Mouse (Mus musculus) urinary bladder, adult 18-20 months (tissue): ENCODE measurements at regions not wholly inside any gene's neighbourhood (a gene's known extent, or its start where the extent isn't known, plus 50 kb on each side); places are given as distances from the start of the nearest gene placed in this dataset.
A peak's percentile ranks its signal among the peaks of the same experiment; 100 is the strongest.
"Not testable (repeated sequence)": the region's sequence is repeated elsewhere in the genome, so short reads cannot be mapped to it uniquely, and the experiment has no call there.

Experiments
- DNase-seq, 2 experiments: peaks; one replicate each; pipeline ENCODE4 v3.0.0; 2022; ENCODE audit warnings: low spot score in 2 of 2, mixed read lengths in 2 of 2

DNA sequence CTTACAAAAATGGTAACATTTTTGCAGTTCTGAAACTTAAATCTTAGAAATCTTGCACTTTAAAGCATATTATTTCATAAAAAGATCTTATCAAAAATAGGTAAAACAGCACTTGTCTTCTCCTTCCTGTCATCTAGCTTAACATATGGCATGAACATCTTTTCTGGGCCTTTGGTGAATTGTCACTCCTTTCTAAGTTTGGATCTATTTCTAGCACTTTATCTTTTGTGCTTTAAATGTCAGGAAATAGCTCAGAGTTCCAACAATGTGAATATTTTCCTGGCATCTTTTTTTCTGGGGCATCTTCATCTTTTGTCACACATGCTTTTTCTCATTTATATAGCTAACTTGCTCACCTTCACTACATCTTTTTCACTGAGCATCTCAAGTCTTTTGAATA is 527.4 kb upstream of the Gm5150 start:
- DNase-seq = no peak

DNA sequence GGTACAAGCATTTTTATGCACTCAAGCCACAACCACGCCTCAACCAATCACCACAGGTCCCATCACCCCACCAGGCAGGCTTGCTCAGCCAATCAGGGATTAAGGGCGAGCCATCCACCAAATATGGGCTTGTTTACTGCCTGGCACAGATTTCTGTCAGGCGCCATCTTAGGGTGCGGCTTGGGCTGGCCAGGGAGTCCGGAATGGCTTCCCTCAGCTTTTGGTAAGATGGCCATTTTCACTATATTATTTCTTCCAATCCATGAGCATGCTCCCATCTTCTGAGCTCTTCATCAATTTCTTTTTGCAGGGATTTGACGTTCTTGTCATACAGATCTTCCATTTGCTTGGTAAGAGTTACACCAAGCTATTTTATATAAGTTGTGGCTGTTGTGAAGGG is 521.3 kb upstream of the Gm5150 start:
- not testable (repeated sequence) for DNase-seq

DNA sequence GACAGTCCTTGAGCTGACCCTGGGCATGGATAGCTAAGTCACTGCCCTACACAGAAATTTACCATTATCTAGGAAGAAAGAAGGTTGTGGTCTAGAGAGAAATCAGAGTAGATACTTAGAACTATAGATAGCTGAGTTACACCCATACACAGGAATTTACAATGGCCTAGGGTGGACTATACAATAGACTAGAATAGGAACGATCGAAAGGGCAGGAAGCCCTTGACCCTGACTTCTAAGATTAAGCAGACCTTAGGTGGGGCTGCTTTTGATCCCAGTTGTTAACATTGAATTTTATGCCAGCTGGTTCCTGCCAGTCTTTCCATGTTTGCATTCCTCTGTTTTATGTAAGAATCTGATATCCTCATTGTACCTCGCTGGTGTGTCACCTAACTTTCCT is 482.2 kb upstream of the Gm5150 start:
- not testable (repeated sequence) for DNase-seq

DNA sequence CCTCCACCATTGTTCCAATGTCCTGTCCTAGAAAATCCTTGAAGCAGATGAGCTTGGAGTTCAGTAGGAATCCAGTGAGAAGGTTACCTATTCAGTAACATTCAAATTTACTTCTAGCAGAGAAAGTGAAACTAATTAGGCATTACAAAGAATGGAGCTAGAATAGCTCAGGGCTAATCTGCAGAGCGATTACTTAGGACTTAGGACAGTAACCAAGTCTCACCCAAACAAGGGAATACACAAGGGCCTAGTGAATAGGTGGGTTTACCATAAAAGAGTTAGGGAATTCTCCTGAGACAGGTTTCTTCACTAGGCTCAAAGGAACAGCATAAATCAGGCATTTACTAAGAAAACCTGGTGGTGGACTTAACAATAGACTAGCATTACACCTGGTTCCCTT is 476.5 kb upstream of the Gm5150 start:
- DNase-seq = no peak

DNA sequence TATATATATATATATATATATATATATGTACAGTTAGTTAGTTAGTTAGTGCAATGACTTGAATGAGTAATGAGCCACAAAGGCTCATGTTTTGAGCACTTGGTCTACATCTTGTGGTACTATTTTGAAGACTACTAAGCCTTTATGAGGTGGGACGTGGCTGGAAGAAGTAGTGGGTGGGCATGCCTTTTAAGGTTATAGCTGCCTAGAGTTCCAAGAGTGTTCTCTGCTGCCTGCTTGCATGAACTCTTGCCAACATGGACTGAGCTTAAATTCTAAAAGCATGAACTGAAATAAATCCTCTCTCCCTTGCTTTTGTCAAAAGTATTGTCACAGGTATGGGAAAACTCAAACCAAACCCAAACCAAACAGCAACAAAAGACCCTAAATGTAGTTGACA is 465.1 kb upstream of the Gm5150 start:
- no peak for DNase-seq

DNA sequence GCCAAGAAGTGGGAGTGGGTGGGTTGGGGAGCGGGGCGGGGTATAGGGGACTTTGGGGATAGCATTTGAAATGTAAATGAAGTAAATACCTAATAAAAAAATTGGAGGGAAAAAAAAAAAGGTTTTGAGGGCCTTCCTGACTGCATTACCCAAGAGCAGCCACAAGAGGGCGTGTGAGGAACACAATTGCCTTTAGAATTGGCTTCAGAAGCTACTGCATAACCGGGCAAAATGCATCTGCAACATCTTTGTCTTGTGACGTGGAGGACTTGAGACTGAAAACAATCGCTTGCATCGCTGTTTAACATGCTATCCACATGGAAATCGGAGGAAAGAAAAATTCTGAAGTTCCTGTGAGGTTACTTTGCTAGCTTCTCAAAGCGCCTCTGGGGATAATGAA is 460.2 kb upstream of the Gm5150 start:
- peak in 1 of 2 experiments; percentile 9 for DNase-seq

DNA sequence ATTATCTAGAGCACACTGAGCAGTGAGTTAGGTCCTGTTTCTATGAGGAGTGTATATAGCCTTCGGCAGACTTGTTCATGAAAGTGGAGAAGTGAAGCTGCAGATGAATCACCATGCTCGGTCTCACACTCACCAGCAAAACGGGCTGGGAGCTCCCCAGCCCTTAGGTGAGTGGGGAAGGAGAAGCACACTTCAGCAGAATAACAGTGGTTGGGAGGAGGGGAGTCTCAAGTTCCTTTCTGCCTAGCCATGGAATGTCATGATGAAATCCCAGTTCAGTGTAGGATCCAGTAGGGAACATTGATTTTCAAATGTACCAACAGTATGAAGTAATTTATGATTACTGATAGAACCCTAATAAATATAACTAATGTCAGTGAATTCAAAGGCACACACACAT is 459.1 kb upstream of the Gm5150 start:
- no peak for DNase-seq

DNA sequence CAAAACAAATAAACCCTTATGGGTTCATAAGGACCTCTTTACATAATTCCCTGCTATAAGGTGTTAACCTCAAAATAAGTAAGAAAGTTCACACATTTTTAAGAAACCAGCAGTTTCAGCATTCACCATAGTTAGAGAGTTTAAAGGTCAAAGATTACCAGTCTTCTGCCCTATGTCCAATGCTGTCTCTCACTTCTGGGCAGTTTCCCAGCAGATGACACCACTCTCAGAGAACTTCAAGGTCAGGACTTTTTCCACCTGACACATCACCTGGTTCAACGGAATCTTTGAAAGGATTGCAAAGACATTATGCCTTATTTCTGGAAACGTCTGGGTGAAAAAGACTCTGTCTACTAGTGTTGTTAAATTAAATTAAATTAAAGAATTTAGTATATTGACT is 458.1 kb upstream of the Gm5150 start:
- no peak for DNase-seq

DNA sequence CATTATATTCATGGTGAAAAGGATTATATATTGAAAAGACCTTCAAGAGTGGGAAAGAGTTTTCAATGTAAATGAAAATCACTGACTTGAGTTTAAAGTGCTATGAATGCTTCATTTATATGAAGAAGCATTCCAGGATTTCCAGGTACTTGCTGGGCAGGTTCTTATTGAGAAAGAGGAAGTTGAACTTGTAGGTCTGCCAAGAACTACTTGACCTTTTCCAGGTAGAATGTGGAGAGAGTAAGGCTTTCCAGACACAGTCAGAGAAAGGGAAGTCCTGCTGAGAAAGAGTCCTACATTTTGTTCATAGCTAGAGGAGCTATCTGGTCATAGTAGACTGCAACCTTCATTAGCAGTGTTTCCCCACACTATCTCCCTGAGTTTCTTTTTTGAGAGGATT is 426.8 kb upstream of the Gm5150 start:
- DNase-seq = no peak

DNA sequence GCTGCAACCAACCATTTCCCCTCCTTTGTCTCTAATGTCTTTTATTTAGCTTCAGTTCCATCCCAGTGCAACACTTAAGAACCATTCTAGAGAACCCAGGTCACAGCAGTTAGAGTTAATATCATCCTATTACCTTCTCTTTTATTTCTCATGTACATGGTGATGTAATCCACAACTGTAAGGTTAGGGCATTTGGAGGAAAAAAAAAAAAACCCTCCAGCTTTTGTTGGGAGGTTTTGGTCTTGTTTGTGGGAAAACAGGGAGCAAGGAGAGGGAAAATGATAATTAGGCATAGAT is 425.5 kb upstream of the Gm5150 start:
- DNase-seq = no peak

DNA sequence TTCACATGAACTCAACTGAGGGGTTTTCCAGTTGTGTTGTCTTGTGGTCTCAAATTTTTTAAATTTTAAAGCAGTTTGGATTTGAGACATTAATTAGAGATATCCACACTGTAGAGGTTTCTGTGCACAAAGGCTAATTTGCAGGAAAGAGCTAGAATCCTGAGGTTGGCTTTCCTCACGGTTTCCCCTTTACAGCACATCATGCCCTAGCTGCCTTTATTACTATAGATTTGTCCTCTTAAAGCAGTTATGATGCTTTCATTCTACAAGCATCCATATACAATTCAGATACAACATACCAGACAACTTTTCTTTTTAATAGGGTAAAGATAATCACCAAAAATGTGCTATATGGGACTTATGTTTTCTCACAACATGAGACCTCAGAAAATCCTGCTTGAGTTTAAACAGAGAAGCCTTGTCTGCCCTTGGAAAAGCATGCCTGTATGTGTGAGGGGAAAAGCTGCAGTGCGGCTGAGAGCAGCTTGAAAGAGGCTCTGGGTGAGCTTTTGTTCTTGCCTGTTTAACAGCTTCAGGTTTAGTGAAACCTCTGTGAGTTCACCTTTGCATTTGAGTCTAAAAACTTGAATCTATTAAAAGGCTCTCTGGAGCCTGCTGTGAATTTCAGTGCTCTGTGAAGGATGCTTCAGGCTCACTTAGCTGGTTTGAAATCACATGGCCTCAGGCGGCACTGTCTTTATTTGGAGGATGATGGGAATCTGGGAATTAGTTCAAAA is 425.0 kb upstream of the Gm5150 start:
- DNase-seq = no peak
